Mouse (Mus musculus) urinary bladder, postnatal 25 days (tissue): ENCODE data around the gene Ncapd3.

Source experiments
- DNase-seq: peaks from one replicate; pipeline ENCODE4 v3.0.0; 2022; ENCODE audit warnings: low spot score

Gene Ncapd3

DNA sequence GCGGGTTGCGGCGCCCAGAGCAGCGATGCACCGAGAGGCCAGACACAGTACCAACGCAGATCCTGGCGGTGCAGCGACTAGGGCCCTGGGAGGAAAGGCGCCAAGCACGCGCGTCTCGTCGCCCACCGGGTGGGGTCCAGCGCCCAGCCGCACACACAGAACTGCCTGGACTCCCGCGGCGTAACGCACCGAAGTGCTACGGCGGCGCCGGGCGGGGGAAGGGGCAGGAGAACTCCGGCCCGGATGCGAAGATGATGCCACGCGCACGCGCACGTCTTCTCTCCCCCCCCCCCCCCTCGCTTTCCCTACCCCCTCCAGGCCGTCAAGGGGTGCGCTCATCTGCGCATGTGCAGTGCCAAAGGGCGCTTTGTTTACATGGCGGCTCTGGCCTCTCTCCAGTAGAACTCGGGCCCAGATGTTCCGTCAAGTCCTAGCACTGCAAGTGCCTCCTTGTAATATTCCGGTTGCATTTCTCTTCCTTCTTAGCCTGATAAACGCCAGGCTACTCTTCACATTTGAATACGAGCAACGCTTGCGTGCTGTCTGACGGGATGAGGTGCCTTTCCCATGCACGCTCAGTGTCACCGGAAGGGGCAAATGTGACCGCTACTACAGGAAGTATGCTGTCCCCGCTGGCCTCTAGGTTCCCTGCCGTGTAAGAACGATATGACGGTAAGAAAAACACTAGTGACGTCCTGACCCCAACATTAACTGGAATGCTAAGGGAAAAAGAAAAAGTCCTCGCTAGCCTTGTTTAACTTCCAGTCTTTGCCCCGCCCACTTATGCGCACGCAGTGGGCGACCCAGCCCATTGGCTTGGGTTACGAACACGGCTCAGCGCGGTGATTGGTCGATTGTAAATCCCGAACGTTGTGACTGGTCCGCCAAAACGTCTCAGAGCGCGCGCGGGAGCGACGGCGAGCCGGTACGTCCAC is at the start of gene Ncapd3, which contains the start of gene Vps26b:
Ncapd3 (plus strand) TSS at position 348 of the 935 bp plus-strand sequence.
Vps26b (minus strand) TSS at position 238 of the 935 bp plus-strand sequence.
- DNase-seq: peak; percentile 93

DNA sequence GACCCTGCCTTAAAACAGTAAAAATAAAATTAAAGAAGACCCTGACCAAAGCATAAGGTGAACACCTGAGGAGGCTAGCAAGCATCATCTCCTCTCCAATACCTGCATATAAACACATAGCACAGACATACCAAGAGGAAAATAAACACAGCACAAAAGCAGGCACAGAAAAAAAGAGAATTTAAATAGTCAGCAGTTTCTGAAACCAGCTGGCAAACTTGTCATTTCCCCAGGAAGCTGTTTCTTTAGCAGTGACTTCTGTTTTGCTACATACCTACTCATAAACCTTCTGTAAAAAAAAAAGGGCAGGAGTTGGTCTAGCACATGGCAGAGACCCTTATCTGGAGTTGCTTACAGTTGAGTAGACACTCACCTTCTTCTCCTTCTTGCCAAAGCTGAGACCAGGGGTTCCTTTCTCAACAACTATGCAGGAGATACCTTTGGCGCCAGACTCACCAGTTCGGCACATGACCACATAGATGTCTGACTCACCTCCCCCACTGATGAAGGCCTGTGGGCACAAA is 44.8 kb upstream of the Ncapd3 start:
- DNase-seq: no peak

DNA sequence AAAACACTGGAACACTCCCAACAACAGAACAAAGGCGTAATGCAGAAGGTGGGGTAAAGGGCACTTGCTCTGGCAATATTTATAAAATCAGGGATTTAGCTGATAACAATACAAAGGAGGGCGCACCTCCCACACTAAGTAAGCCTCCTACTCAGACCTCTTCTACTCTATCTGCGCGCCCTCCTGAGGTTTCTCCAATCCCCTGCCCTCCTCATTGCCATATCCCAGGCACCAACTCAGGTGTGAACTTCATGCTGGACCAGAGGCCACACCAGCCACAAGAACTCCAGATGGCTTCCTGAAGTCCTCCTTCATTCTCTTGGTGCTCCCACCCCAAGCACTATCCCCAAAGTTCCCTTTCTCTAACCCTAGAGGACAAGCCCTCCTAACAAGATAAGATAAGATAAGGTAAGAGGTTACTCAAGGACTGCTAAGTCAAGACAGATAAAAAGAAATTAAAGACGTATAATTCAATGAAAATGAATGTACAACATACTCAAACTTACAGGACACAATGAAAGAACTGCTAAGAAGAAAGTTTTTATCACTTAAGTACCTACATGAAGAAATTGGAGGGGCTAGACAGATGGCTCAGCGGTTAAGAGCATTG is 44.2 kb upstream of the Ncapd3 start:
- no peak for DNase-seq

DNA sequence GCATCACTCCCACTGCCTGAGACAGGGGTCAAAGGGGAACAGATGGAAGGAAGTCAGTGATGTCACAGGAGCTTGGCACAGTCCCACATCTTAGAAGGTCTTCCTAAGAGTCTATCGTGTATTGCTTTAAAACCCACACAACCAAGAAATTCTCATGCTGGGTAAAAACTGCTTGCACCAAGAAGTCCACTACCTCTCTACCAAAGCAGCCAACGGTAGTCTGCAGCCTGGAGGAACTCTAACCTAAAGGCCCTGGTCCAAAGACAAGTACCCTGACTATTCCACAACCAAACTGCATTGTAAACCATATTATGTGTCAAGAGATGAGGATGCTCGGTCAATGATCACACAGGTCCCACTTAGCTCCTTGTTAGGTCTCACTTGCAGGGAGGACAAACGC is 39.8 kb upstream of the Ncapd3 start:
- no peak for DNase-seq

DNA sequence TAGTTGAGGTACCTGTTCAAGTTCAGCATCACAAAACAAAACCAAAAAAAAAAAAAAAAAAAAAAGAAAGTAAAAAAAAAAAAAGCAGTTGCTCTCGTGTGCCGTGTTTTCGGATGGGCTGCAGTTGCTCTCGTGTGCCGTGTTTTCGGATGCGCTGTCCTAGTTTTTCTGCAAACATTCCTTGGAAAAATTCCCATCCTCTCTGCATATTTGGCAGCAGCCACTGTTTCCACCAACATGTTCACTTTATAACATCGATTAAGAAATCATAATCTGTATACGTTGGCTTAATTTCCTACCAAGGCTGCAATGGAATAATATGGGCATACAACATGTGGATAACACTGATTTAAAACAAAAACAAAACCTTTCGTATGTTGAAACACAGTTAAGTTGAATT is 36.9 kb upstream of the Ncapd3 start:
- no peak for DNase-seq

DNA sequence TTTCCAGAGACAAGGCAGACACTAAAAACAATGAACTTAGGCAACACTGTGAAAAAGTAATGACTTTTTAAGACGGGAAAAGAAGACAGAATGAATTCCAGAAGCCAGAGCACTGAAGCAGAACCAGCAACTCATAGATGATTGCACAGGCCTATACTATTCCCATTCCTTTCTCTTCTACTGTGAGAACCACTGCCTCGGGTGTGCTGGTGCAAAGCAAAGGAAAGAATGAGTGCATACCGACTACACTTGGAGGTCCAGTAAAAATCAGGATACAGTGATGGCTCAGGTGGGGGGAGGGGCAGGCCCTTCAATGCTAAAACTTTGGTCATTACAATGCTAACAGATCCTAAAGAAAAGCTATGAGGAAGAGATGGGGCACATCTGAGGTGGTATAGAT is 36.1 kb upstream of the Ncapd3 start:
- no peak for DNase-seq

DNA sequence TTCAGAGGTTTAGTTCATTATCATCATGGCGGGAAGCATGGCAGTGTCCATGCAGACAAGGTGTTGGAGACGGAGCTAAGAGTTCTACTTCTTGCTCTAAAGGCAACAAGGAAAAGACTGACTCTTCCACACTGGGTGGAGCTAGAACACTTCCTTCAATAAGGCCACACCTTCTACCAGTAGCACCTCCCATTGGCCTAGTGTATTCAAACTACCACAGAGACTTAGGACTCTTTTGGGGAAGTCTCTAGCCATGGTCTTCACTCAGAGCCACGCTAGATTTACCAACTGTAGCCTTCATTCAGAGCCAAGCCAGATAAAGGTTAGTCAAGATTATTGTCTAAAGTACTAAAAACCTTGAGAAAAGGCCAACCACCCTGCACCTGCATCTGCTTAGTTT is 32.9 kb upstream of the Ncapd3 start:
- DNase-seq: no peak

DNA sequence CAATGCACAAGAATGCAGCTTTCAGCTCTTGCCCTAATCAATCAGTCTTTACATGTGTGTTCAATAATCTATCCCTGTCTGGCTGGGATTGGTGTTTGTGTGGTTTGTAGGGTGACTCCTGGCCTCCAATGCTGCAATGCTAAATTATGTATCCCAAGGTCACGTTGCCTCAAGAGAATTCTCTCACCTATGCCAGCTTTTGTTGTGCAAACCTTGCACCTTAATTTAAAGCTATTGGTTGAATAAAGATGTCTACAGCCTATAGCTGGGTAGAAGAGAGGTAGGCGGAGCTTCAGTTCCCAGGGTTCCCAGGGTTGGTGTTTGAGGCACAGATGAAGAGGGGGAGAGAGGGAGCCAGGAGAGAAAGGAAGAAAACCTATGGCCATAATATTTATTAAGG is 32.5 kb upstream of the Ncapd3 start:
- no peak for DNase-seq

DNA sequence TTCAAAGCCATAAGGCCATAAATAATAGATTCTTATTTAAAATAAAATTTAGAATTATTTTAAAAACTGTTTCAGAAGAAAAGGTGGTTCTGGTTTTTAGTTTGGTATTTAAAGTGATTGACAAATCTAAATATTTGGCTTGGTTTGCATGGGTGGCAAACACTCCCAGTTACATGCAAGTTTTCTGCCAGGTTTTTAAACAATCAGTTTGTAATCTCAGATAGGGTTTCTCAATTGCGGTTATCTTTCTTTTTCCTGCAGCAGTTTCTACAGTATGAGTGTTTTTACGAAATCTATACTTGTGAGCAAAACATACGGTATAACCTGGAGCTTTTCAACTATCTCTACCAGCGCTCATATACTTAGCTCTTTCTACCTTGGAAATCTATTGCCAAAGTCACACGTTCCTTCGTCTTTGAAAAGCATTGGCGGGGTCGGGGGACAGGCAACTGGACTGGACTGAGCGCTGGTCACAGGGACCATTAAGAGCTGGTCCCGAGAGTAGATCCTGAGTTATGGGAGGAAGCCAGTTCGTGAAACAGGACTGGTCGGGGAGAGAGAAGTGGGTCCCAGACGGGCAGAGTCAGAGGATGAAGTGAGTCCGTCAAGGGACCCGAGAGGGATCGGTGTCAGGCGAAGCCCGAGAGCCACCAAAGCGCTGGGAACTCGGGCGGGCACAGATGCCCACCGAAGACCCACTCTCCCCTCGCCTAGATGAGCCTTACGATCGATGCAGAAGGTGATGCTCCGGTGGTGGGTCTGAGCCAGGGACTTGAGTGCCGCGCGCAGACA is 31.1 kb upstream of the Ncapd3 start:
- DNase-seq: no peak

DNA sequence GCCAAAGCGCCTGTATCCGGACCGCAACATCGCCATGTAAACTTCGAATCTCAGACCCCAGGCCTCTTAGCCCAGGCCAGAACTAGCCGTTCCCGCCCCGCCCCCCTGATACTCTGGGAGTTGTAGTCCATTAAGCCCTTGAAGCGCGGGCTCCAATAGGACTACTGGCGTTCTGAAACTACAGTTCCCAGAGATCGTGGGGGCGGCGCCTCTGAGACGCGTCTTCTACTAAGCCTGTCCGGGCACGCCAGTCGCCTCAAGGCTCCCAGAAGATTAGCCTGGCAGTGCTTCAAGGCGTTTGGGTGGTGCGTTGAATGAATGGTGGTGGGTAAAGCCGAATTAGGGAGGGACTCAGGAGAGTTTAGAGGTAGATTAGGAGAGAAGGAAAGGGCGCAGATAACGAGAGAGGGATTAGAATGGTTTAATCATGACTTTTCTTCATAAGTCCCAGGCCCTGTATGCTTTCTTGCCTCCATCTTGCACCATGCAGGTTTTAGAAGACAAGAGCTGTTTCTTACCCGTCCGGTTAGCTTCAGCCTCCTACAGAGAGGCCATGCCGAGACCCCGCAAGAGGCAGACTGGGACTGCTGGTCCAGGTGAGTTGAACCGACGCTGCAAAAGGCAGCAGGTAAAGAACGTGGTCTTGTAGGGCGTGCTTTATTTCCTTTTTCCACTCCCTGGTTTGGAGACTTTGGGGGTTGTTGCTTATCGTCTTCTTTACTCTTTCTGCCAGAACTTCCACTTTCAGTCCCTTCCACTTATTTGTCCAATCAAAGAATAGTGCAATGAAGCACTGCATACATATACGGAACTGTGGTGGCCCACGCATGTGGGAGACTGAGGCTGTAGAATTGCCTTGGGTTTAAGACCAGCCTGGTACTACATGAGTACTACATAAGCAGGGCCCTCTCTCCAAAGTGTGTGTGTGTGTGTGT is 30.2 kb upstream of the Ncapd3 start, which contains the start of the genes Acad8 and Thyn1:
Acad8 (minus strand) TSS at position 106 of the 935 bp plus-strand sequence.
Thyn1 (plus strand) TSS at position 250 of the 935 bp plus-strand sequence.
- DNase-seq: peak; percentile 86

DNA sequence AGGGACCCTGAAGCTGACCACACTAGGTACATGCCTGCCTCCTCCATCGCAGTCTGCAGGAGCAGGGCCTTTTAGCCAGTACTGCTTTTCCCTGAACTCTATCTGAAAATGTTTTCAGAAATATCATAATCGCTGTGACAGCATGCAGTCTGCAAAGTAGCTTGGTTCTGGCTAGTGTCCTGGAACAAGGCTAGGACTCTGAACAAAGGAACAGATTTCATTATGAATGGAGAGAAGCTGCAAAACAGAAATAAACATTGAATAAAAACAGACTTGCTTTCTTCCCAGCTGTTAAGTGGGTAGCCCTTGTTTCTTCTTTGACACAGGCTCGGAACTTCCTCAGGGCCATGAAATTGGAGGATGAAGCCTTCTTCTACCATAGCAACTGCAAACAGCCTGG is 24.7 kb upstream of the Ncapd3 start:
- DNase-seq: no peak

DNA sequence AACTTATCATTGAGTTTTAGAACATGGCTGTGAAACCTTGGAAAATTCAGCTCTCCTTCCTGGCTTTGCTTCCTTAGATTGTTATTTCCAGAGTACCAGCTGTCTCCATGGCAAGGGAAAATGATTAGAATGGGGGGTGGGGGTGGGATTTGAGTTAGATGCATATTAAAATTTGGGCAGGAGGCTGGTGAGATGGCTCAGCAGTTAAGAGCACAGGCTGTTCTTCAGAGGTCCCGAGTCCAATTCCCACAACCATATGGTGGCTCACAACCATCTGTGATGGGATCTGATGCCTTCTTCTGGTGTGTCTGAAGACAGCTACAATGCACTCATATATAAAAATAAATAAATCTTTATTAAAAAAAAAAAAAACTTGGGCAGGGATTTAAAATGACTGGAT is 24.0 kb upstream of the Ncapd3 start:
- DNase-seq: no peak

DNA sequence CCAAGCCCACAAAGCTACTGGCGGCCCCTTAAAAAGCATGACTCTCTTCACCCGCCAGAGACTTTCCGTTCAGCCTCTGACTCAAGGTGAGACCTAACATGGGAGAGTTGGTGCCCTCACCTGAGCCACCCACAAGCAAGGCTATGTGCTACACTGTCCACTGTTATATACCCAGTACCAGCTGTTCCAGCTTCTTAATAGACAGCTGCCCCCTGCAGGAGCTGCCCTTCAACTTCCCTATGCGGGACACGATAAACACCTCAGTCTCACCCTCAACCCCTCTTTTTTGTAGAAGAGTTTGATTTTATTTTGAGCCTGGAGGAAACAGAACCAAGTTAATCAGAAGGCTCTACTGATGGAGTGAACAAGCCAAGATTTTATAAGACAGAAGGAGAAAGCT is 23.1 kb upstream of the Ncapd3 start:
- no peak for DNase-seq

DNA sequence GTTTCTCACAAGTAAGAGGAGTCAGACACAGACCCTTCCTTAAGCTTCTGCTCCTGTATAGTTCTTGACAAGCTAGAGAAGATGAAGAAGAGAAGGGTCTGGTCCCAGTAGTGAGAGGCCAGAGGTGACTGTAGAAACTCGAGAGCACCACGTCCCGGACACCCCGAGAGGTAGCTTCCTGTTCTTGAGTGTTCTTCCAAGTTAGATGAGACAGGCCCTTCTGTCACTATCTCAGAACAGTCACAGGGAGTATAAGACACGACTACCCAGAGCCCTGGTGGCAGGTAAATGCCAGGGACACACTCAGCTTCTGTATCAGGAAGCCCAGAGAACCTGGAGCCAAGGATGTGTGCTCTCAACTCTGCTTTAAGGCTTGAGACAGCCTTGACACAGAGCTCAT is 20.7 kb upstream of the Ncapd3 start:
- no peak for DNase-seq

DNA sequence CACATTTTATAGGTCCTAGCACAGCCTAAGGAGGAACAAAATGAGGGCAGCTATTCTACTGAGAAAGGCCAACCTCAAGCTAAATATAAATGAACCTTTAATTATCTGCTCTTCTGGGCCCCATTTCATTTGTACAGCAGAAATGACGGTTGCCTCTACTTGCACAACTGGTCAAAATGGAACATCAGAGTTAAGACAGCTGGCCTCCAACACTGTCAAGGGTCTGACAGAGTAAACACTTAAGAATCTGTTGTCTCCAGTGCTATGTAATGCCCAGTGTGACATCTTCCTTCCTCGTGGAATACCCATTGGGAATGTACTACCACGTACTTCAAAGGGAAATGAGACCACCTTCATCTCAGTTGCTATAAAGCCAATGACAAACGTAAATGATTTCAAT is 18.4 kb upstream of the Ncapd3 start:
- no peak for DNase-seq

DNA sequence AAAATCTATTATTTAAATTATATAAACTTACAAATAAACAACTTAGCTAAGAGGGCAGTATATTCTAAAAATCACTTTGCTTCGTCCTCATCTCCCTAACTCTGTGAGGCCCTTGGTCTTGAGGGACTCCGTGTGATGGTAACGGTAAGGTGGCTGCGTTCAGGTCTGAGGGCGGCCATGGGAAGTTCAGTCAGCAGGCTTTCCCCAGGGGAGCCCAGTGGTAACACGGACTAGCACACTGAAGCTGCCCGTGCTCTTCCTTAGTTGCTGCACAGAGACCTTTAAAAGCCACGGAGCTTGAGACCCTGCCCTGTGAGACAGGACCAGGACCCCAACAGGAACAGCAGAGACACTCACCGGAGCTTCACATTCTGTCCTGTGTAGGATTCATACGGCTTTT is 11.0 kb upstream of the Ncapd3 start:
- no peak for DNase-seq

DNA sequence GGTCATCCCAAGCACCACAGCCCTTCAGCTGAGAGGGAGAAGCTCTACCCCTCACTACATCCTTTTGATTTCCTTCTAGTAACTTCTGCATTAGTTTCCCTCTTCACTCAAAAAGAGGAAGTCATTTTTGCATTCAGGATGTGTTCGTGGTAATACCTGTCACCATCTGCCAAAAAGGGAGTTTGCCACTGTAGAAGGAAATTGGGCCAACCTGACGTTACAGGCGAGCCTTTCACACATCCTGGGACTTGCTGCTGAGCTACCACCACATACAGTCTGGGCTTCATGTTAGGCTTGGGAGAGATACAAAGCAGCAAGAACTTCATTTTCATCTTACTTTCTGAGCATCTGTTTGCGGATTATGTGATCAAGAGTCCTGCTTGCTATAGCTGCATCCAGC is 6.3 kb upstream of the Ncapd3 start:
- no peak for DNase-seq

DNA sequence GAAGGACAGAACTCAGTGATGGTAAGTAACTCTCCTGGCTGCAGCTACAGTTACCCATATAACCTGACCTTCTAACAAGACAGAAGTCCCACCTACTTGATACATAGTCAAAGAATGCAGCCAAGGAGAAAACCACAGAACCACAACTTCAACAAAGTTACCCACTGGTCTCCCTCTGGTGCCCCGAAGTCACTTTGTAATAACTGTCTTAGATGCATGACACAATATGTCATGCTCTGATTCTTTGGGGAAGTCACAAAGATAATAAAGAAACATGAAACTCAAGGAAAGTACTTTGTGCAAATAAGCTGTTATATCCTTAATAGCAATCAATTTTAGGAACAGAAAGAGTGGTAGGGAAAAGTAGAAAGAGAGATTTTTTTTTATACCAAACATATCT is 3.3 kb upstream of the Ncapd3 start:
- no peak for DNase-seq

DNA sequence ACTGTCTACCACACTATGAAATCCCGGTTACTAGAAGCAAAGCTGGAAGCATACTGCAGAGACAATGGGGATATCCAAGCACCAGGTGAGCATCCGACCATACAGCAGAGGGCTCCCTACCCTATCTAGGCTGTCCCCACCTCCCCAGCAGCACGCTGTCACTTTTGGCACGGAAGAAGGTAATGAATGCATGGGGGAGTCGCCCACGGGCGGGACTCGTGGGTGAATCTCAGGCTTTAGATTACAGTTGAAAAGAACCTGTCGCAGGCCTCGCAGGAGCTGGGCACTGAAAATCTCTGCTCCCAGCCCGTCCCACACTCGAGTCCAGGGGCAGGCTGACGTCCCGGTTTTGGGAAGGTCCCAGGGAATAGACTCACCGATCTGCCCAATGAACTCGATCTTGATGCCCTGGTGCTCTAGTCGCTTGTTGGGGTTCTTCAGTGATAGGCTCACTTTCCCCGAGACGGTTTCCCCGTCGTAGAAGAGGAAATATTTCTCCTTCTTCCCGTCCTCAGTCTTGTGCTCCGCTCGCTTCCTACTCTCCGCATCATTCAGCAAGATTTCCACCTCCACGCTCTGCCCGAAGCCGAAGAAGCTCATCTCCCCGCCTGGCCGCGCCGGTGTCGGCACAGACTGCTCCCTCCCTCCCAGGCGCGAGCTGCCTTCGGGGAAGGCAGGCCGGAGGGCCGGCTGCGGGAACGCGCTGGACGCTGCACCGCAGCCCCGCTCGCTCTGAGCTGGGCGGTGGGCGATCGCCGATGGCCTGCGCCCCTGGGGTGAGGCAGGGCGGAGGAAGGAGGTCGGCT is 750 bp upstream of the Ncapd3 start:
- DNase-seq: peak; percentile 23

DNA sequence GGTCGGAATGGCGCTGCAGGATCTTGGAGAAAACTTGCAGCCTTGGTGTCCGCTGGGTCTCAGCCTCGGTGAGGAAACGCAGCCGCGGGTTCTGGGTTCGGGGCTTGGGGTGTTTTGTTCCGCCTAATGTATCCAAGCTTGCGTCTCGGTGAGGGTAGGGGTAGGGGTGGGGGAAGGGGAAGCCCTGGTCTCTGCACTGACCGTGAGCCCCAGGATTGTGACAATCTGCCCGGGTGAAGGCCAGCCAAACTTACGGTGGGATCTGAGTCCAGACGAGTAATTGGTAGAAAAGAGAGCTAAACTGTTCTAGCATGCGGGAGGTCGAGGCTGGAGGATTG is 757 bp downstream of the Ncapd3 start:
- DNase-seq: no peak
